Mouse (Mus musculus) kidney, embryonic 14.5 days (tissue): ENCODE measurements around the gene Rpl6. TPM values are rescaled to one million over a fixed set of nuclear protein-coding genes. Genes with fewer than 3 reads are reported as not detected.

Source experiments
- ATAC-seq: fragments of 200-750 bp; cut with Nextera tagmentation; 2 replicates; pipeline ENCODE4 v1.8.0; 2017; ENCODE audit warnings: moderate number of reproducible peaks, mild to moderate bottlenecking, moderate TSS enrichment, moderate library complexity; ENCODE audit not compliant: low FRiP score, low TSS enrichment
- H3K27ac ChIP-seq: fragments of 300-500 bp; sonication (generic); 2 replicates; pipeline ENCODE4 v1.5.1; 2014; ENCODE audit warnings: low read depth, mild to moderate bottlenecking, low read length, moderate library complexity, mixed read lengths
- H3K27me3 ChIP-seq: fragments of 300-500 bp; sonication (generic); 2 replicates; pipeline ENCODE4 v1.6.1; 2014; ENCODE audit warnings: mild to moderate bottlenecking, low read length; ENCODE audit not compliant: control insufficient read depth, insufficient read depth
- H3K36me3 ChIP-seq: fragments of 300-500 bp; sonication (generic); 2 replicates; pipeline ENCODE4 v1.6.1; 2014; ENCODE audit warnings: low read length, mixed read lengths; ENCODE audit not compliant: control insufficient read depth, insufficient read depth
- H3K4me1 ChIP-seq: fragments of 300-500 bp; sonication (generic); 2 replicates; pipeline ENCODE4 v1.6.1; 2014; ENCODE audit warnings: low read length, mixed read lengths; ENCODE audit not compliant: control insufficient read depth, insufficient read depth
- H3K4me2 ChIP-seq: fragments of 300-500 bp; sonication (generic); replicated peaks from 2 replicates; pipeline ENCODE4 v1.6.1; 2014; ENCODE audit warnings: low read depth, mild to moderate bottlenecking, low read length
- H3K4me3 ChIP-seq: fragments of 300-500 bp; sonication (generic); 2 replicates; pipeline ENCODE4 v1.5.1; 2014; ENCODE audit warnings: mild to moderate bottlenecking, low read length
- H3K9ac ChIP-seq: fragments of 300-500 bp; sonication (generic); 2 replicates; pipeline ENCODE4 v1.6.1; 2014; ENCODE audit warnings: low read depth, mild to moderate bottlenecking, low read length, moderate library complexity
- H3K9me3 ChIP-seq: fragments of 300-500 bp; sonication (generic); 2 replicates; pipeline ENCODE4 v1.6.1; 2016; ENCODE audit warnings: low read length; ENCODE audit not compliant: control insufficient read depth
- WGBS: fragments of 180-500 bp; shearing (Covaris S2); extraction: QIAGEN DNeasy Blood & Tissue Kit; methylation state at CpG from one replicate; pipeline ENCODE4 v1.1.7; 2014; 5-methylcytosine and 5-hydroxymethylcytosine counted together
- polyA plus RNA-seq: library from polyadenylated mRNA; unstranded; fragments of >200 nt; fragmentation: Nextera tagmentation; extraction: Ambion mirVana; gene quantifications from 2 replicates; pipeline ENCODE4 v1.2.1, GENCODE M21; 2014

Gene Rpl6
- polyA plus RNA-seq: 738 and 891 TPM in 2 replicates

DNA sequence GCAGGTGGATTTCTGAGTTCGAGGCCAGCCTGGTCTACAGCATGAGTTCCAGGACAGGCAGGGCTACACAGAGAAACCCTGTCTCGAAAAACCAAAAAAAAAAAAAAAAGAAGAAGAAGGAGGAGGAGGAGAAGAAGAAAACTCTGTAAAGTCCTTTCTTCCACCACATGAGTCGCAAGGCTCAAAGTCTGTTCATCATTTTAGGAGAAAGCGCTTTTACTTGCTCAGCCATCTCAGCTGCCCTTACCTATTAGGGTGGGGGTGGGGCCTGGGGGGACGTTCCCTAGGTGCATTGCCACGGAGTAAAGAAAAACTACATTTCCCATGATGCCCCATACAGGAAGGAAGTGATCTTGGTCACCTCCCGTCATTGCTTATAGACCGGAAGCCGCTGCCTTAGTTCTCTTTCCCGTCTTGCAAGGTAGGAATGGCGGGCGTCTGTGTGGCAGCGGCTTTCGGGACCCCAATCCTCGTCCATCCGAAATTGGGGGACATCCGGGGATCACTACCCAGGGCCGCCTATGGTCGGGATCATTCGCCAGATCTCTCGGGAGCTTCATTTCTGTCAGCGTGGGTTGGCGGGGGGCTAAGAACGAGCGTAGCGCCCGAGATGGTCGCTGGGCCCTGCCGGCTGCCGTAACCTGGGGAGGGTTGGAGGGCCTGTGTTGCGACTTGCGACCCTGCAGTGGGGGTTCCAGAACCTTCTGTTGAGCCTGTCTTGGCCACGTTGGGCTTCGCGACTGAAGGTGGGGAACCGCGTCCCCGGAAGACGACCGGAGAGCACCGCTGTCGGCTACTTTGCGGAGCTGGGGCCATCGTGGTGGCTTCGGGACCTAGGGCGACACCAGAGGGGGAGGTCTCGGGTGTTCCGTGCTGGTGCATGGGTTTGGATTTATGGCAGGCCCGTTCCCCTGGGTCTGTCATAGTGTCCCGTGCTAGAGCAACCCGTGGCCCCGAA is at the start of gene Rpl6:
TSS of gene Rpl6 (plus strand) at position 350 of the 958 bp plus-strand sequence.
- WGBS: 1% methylated on average over 52 of the region's 52 CpGs

DNA sequence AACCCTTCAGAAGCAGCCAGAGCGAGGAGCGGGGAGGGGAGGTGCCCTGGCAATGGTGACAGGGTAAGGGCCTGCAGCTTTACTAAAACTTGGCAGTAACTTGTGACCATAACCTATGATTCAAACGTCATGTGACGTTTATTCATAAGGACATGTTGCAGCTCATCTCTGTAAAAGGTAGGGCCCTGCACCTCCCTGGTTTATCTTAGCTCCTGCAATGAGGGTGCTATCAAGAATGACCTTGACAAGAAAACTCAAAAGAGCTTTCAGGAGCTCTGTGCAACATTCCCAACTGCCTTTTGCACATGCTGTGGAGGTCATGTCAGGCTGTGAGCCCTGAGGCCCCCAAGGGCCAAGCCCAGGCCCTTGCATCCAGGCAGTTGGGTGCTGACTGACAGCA is 48.2 kb upstream of the Rpl6 start:
- Histone ChIP-seq H3K9me3 (no peaks in the 10 kb centered on the region), H3K36me3 (peaks cover 71% of the 10 kb centered on the region), H3K4me2 (no peak overlapping the region), H3K27me3 (no peaks in the 10 kb centered on the region), H3K4me1 (no peaks in the 10 kb centered on the region), H3K9ac (no peak overlapping the region), H3K4me3 (no peak overlapping the region), H3K27ac (no peak overlapping the region)
- WGBS: 96% methylated on average over 4 of the region's 4 CpGs
- no peak for ATAC-seq

More for the DNA sequence above, at the start of gene Rpl6:
- peak within 1 kb of the TSS; percentile 20; the same call in 1 of the 2 replicates for H3K27ac ChIP-seq
- no peaks in the 10 kb centered on the region for H3K27me3 ChIP-seq
- no peaks in the 10 kb centered on the region for H3K9me3 ChIP-seq
- peaks cover 17% of the 10 kb centered on the region for H3K4me1 ChIP-seq
- H3K9ac ChIP-seq: peak within 1 kb of the TSS; percentile 98
- H3K4me3 ChIP-seq: peak within 1 kb of the TSS; percentile 93
- peaks cover 39% of the 10 kb centered on the region for H3K36me3 ChIP-seq
- peak within 1 kb of the TSS; percentile 49 for H3K4me2 ChIP-seq
- ATAC-seq: peak; percentile 87

DNA sequence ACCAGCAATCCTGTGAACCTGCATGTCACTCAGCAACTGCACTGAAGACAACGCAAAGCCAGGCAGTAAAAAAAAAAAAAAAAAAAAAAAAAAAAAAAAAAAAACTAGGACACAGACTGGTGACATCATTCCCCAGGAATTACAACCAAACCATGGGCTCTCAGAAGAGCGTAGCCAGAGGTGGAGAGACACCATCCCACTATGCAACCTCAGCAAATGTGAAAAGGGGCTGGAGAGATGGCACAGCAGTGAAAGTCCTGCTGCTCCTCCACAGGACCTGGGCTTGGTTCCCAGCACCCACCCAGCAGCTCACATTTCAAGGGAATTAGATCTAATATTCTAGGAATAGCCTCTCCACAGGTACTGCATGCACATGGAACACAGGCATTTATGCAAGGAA is 47.3 kb upstream of the Rpl6 start:
- ATAC-seq: no peak
- Histone ChIP-seq H3K27me3 (no peaks in the 10 kb centered on the region), H3K4me2 (no peak overlapping the region), H3K9ac (no peak overlapping the region), H3K27ac (no peak overlapping the region), H3K9me3 (no peaks in the 10 kb centered on the region), H3K4me3 (no peak overlapping the region), H3K4me1 (no peaks in the 10 kb centered on the region), H3K36me3 (peaks cover 72% of the 10 kb centered on the region)
- WGBS: 84% methylated on average over 2 of the region's 2 CpGs

DNA sequence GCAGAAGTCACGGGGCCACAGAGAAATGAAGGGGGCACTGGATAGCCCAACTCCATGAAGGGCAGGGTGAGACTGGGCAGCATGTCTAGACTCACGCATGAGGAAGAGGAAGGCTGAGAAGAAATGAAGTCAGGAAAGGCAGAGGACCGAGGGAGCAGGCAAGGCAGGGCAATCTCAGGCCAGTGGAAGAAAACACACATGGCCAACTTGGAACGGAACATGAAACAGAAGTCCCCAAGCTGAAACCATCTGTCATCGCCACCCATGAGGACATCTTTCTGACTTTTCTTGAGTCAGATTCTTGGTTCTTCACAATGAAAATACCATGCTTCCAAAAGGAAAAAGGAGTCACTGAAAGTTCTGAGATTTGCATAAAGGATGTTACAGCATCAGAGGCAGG is 46.8 kb upstream of the Rpl6 start:
- H3K27me3 ChIP-seq: no peaks in the 10 kb centered on the region
- no peak overlapping the region for H3K27ac ChIP-seq
- H3K9ac ChIP-seq: no peak overlapping the region
- H3K4me1 ChIP-seq: no peaks in the 10 kb centered on the region
- peaks cover 72% of the 10 kb centered on the region for H3K36me3 ChIP-seq
- WGBS: 93% methylated on average over 5 of the region's 5 CpGs
- ATAC-seq: no peak
- H3K4me2 ChIP-seq: no peak overlapping the region
- H3K4me3 ChIP-seq: no peak overlapping the region
- H3K9me3 ChIP-seq: no peaks in the 10 kb centered on the region

DNA sequence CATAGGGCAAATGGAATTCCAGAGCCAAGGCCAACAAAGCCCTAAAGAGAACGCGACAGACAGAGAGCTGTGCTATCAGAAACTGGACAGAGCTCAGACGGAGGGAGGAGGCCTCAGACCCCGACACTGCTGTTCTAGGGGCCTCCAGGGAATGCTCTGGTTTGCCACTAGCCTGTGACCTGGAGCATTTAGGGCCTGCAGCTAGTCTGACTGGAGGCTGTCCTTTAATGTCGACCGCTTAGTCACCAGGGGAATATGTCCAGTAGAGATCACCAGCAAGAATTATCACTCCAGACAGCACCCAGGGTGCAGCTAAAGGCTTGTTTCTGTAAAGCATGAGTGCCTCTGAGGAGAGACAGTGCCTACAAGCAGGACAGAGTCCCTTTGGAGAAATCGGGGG is 45.3 kb upstream of the Rpl6 start:
- 82% methylated on average over 7 of the region's 7 CpGs for WGBS
- Histone ChIP-seq H3K27me3 (no peaks in the 10 kb centered on the region), H3K4me2 (no peak overlapping the region), H3K4me1 (no peaks in the 10 kb centered on the region), H3K27ac (no peak overlapping the region), H3K4me3 (no peak overlapping the region), H3K36me3 (peaks cover 75% of the 10 kb centered on the region), H3K9ac (no peak overlapping the region; the same call in 1 of the 2 replicates), H3K9me3 (no peaks in the 10 kb centered on the region)
- no peak for ATAC-seq

DNA sequence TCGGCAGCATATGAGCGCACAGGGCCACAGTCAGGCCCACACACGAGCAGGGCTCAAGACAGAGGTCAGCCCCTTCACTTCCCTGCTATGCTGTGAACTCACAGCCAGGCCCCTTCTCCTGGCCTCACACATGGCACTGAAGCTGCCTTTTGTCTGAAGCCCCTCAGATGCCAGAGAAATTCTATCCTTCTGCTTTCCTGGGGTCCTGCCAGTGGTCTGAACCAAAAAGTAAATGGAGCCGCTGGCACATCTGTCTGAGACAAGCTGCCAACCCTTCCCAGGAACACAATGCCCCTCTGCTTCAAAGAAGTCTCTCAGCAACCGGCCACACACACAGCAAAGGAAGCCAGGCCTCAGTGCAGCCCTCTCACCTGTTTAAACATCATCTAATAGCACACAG is 42.0 kb upstream of the Rpl6 start:
- H3K27ac ChIP-seq: no peak overlapping the region
- ATAC-seq: no peak
- 83% methylated on average over 5 of the region's 5 CpGs for WGBS
- H3K36me3 ChIP-seq: peaks cover 80% of the 10 kb centered on the region
- no peaks in the 10 kb centered on the region for H3K27me3 ChIP-seq
- no peaks in the 10 kb centered on the region for H3K9me3 ChIP-seq
- H3K4me1 ChIP-seq: no peaks in the 10 kb centered on the region
- H3K4me2 ChIP-seq: no peak overlapping the region
- no peak overlapping the region for H3K4me3 ChIP-seq
- H3K9ac ChIP-seq: no peak overlapping the region

DNA sequence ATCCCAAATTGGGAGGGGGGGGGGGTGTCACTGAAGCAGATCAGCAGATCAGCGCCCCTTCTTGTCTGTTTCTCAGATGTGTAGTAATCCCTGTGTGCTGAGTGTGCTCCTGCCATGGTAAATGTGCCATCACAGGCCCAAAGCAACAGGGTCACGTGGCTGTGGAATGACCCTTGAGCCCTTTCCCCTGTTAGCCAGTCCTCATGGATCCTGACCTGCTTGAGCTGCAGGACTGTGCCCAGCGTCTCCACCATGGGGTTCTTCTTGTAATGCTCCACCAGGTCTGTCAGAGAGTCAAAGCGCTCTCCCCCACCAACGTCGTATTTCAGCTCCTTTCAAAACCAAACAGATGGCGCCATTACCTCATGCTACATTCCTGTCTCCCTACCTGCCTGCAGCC is 41.4 kb upstream of the Rpl6 start:
- Histone ChIP-seq H3K4me3 (no peak overlapping the region), H3K9ac (no peak overlapping the region), H3K36me3 (peaks cover 79% of the 10 kb centered on the region), H3K27ac (no peak overlapping the region), H3K27me3 (no peaks in the 10 kb centered on the region), H3K4me1 (no peaks in the 10 kb centered on the region), H3K4me2 (no peak overlapping the region), H3K9me3 (no peaks in the 10 kb centered on the region)
- no peak for ATAC-seq
- 83% methylated on average over 7 of the region's 7 CpGs for WGBS

DNA sequence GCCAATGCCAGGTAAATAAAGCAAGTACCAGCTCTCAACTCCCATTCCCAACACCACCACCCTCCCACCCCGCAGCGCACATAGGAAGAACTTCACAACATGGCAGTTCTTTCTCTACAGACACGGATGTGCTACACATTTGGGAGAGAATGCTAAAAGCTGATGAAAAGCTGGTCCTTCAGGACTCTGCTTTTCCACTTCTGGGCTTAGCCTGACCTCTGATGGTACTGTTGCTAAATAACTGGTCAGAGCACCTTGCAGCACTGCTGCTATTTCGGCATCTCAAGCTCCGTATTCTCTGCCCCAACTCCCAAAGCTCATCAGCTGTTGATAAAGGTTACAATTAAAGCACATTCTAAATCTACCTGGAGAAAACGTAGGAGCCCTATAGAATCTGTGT is 37.4 kb upstream of the Rpl6 start:
- H3K4me1 ChIP-seq: no peaks in the 10 kb centered on the region
- H3K4me2 ChIP-seq: no peak overlapping the region
- H3K27me3 ChIP-seq: no peaks in the 10 kb centered on the region
- no peaks in the 10 kb centered on the region for H3K9me3 ChIP-seq
- ATAC-seq: no peak
- peaks cover 62% of the 10 kb centered on the region for H3K36me3 ChIP-seq
- WGBS: 96% methylated on average over 6 of the region's 6 CpGs
- no peak overlapping the region for H3K9ac ChIP-seq
- no peak overlapping the region for H3K27ac ChIP-seq
- H3K4me3 ChIP-seq: no peak overlapping the region

DNA sequence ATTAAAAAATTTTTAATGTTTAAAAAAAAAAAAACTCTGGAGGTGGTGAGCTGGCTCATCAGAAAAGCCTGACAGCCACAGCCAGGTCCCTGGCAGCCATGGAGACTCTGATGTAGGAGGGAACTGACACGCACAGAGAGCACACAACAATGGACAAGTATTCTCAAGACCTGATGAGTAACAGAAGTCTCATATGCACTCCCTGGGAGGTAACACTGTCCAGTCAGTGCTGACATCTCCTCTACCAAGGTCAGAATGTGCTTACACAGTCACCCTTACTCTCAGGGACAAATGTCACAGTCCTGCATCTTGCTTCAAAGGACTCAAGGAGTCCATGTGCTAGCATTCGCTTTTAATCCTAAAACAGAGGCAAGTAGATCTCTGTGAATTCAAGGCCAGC is 34.7 kb upstream of the Rpl6 start:
- no peaks in the 10 kb centered on the region for H3K9me3 ChIP-seq
- H3K9ac ChIP-seq: no peak overlapping the region
- no peaks in the 10 kb centered on the region for H3K27me3 ChIP-seq
- no peaks in the 10 kb centered on the region for H3K4me1 ChIP-seq
- no peak overlapping the region for H3K4me2 ChIP-seq
- H3K4me3 ChIP-seq: no peak overlapping the region
- H3K27ac ChIP-seq: no peak overlapping the region
- ATAC-seq: no peak
- peaks cover 35% of the 10 kb centered on the region for H3K36me3 ChIP-seq
- WGBS: 88% methylated on average over 2 of the region's 2 CpGs
